Mouse (Mus musculus): Measurements from ENCODE around the gene Gga2. TPM values are rescaled to one million over a fixed set of nuclear protein-coding genes. Genes with fewer than 3 reads are reported as not detected.

The Gga2 gene
- total RNA-seq (2015) (3.9 and 5.2 TPM in 2 replicates), total RNA-seq (2017) (3.4 and 5.1 TPM in 2 replicates)

DNA sequence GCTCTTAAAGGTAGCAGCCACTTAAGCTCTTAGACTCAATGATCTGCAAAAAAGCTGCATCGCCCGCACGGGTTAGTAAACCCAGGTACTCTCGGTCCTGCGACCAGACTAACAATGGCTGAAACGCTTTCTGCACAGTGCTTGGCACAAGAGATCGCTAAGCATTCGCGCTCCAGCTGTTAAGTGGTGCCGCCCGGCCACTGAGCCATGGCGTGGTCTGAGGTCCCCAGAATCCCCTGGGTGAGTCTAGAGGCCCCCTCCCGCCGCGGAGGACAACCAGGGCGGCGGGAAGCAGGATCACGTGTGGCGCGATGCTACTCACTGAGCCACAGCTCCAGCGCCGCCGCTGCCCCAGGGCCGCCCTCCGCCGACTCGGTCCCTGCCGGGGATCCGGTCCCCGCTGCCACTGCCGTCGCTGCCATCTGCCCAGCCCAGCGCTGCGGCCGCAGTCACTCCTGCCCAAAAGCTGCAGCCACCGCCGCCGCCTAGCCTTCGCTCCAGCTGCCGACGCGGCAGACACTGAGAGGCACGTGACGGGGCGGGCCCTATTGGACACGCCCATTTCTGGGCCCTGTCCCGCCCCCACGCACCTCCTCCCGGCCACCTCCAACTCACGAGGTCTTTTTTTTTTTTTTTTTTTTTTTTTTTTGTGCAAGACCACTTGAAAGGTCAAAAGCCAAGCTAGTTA is at the start of gene Gga2:
TSS of gene Gga2 (minus strand) at position 556 of the 688 bp plus-strand sequence.
- peak; percentile 86 for ATAC-seq (ENCODE audit: poor library complexity, severe bottlenecking)

- ATAC-seq (ENCODE audit: poor library complexity, severe bottlenecking) = no peak
Observed at GRCm38 (mm10) chr7:122067517-122068381, 46.7 kb upstream of the Gga2 start.

- peak; percentile 90 for ATAC-seq (ENCODE audit: poor library complexity, severe bottlenecking)
Observed at GRCm38 (mm10) chr7:122066945-122067516, 46.0 kb upstream of the Gga2 start, which contains the start of the genes Ubfd1 and Ears2. Gene Ubfd1, plus strand, starts transcription at chr7:122067175. Gene Ears2, minus strand, starts transcription at chr7:122067263.

GRCm38 (mm10) chr7:122066102-122066944 is 45.3 kb upstream of the Gga2 start:
- ATAC-seq (ENCODE audit: poor library complexity, severe bottlenecking) = no peak

GRCm38 (mm10) chr7:122065656-122066055 is 44.6 kb upstream of the Gga2 start:
- no peak for ATAC-seq (ENCODE audit: poor library complexity, severe bottlenecking)

GRCm38 (mm10) chr7:122056633-122057032 is 35.6 kb upstream of the Gga2 start:
- ATAC-seq (ENCODE audit: poor library complexity, severe bottlenecking) = no peak

DNA sequence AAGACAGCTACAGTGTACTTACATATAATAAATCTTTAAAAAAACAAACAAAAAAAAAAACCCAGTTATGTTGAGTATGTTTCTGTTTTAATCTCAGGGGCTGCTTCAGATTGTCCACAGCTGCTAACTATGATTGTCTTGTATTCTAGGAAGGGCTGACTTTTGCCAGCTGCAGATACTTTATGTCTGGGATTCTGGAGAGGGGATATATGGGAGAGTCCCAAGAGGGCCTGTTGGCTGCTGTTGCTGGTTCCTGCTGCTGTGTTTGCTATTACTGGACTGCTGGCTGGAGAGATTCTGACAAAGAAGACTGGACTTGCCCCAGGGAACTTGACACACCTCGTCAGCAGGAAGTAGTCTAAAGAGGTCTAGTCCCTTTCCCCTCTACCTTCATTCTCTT is 29.8 kb upstream of the Gga2 start:
- no peak for ATAC-seq (ENCODE audit: poor library complexity, severe bottlenecking)

DNA sequence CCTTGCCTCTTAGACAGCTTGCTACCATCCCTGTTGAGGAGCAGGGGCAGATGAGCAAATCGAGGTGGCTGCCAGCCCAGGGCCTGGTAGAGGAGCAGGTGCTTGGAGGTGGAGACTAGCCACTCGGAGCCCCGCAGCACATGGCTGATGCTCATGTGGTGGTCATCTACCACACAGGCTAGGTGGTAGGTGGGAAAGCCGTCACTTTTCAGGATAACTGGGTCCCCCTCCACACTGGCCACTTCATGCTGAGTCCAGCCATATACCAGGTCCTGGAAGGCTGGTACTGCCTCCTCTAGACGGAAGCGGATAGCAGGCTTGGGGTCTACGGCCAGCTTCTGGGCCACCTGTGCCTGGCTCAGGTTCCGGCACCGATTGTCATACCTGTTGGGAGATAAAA is 27.2 kb upstream of the Gga2 start:
- no peak for ATAC-seq (ENCODE audit: poor library complexity, severe bottlenecking)

DNA sequence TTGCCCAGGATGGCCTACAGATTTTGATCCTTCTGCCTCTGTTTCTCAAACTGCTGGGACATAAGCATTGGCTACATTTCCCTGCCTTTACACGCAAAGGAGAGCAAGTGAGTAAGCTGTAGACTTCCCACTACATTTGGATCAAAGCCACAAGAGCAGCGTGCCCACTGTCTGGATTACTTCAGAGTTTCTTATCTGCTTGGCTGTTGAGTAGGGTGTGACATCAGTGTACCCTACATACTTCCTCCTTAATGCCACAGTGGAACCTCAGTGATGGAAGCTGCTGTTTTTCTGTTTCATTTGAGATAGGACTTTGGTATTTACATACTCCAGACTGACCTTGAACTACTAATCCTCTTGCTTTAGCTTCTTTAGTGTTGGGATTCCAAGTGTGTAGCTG is 25.8 kb upstream of the Gga2 start:
- peak; percentile 96 for ATAC-seq (ENCODE audit: poor library complexity, severe bottlenecking)

DNA sequence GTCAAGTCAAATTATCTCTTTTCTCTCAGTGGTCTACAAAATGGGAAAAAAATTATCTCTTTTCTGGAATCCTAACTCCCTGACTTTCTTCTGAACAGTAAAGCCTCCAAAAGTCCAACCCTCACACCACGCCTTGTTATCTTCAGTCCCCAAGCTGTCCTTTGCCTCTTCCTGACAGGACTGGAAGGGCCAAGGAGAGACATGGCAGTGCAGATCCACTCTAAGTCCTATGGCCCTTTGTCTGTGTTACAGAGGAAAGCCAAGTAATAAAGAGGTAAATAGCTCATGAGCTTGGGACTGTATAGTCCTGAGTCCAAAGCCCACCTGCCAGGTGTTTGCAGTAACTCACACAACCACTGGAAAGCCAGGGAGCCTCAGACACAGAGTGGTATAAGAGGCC is 24.7 kb upstream of the Gga2 start:
- no peak for ATAC-seq (ENCODE audit: poor library complexity, severe bottlenecking)

GRCm38 (mm10) chr7:122045181-122045634 is 24.2 kb upstream of the Gga2 start:
- ATAC-seq (ENCODE audit: poor library complexity, severe bottlenecking) = no peak

DNA sequence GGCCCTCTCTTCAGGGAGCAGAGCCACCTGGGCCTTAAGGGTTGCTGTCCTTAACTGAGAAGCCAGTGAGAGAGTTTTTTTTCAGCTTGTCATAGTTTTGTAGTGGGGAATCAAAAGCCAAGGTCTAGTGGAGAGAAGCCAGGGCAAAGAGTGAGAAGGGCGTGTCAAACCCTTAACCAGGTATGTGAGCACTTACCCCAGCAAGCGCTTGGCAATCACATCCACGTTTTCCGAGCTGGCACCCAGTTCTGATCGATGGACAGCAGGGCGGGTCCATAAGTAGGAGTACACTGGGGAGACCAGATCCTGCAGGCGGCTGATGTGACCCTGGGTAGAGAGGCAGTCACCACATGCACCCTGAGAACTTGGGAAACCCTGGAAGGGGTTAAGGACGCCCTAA is 23.1 kb upstream of the Gga2 start:
- no peak for ATAC-seq (ENCODE audit: poor library complexity, severe bottlenecking)

DNA sequence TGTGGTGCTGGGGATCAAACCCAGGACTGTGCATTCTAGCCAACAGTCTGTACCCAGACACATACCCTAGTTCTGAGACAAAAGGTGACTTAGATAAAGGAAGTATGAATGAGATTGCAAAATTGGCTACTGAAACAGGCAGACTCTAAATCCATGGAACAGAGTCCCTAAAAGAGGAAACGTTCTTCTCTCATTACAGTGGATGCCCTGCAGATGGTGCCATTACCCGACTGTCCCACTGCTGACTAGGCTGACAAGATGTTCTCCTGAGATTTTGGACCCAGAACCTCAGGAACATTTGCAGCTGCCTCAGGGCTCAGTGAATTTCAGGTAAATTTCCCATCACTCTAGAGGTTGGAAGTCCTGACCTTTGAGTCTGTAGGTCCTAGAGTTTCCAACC is 13.3 kb upstream of the Gga2 start:
- ATAC-seq (ENCODE audit: poor library complexity, severe bottlenecking) = peak; percentile 95

DNA sequence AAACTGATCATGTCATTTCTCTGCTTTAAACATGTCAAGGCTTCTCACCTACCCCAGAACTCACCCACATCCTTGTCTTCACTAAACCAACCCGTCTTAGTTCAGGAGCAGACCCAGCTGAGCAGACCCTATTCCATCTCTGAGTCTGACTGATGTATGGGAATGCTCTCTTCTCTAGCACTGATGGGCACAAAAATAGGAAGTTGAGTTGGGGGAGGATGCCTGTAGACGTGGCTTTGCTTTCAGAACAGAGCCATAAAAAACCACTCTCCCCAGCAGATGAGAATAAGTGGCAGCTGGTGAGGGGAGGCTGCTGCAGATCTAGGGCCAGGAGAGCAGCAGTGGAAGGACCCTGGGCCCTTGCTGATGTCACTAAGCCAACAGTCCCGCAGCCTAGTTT is 12.3 kb upstream of the Gga2 start:
- peak; percentile 39; the same call in 1 of the 2 replicates for ATAC-seq (ENCODE audit: poor library complexity, severe bottlenecking)

DNA sequence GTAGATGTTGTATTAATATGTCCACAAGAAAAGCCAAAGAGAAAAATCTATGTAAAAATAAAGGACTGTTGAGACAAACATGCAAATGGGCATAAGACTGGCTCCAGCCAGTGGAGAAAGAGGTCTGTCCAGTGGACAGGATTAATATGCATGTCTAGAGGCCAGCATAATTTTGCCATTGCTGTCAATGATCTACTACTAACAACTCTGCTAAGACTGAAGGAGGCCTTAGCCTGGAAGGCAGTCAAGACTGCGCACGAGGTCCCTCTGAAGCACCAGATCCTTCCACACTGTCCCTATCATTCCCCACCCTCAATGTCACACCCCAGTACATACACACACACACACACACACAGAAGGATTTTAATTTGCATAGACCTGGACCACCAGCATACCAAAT is 1.1 kb upstream of the Gga2 start:
- no peak for ATAC-seq (ENCODE audit: poor library complexity, severe bottlenecking)

DNA sequence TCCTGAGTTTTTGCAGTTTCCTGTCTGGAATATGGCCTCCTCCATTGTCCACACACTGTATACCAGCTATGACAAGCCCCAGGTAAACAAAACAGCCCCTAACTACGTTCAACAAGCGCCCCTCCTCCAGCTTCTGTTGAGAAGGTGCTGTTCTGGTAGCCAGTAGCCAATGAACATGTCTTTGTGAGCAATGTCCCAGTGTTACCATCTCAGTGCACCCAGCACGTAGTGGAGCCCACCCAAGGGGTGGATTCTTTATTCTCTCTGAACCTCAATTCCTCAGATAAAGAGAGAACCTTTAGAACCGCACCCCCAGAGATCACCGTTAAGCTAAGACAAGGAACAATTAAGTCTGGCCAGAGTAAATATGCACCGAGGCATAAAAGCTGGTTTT is 752 bp downstream of the Gga2 start:
- peak; percentile 6 for ATAC-seq (ENCODE audit: poor library complexity, severe bottlenecking)

DNA sequence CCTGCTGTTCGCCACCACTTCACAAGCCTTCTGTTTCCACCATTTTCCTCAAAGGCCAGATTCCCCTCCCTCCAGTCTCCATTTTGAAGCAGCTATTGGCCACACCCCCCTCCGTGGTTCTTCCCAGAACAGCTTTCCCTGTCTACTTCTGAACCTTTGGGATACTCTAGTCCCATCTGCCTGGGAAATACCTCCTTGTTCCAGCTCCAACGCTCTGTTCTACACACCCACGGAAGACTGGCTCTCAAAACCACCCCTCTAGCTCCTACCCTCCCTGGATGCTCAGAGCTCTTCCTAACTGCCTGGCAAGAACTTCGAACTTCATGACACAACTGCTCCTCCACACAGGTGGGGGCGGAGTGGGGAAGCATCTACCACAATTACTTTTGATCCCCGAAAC is 2.0 kb downstream of the Gga2 start:
- ATAC-seq (ENCODE audit: poor library complexity, severe bottlenecking) = no peak

DNA sequence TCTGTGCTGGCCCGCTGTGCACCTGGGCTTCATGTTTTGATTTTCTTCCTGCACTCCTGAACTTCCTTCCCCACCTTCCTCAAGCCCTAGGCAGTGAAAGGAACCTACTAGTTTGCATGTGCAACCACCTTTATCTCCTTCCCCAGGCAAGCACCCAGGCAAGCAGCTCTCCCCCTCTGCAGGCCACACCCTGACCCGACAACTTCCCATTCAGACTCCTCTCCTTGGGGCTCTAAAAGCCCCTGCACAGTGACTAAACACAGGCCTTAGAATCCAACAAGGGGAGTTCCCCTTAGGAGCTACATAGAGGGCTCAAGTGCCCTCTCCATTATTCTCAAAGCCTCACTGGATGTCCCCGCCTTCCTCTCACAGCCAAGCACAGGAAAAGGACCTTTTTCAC is 2.8 kb downstream of the Gga2 start:
- ATAC-seq (ENCODE audit: poor library complexity, severe bottlenecking) = peak; percentile 53

GRCm38 (mm10) chr7:122015734-122016133 is 5.3 kb downstream of the Gga2 start:
- ATAC-seq (ENCODE audit: poor library complexity, severe bottlenecking) = no peak

DNA sequence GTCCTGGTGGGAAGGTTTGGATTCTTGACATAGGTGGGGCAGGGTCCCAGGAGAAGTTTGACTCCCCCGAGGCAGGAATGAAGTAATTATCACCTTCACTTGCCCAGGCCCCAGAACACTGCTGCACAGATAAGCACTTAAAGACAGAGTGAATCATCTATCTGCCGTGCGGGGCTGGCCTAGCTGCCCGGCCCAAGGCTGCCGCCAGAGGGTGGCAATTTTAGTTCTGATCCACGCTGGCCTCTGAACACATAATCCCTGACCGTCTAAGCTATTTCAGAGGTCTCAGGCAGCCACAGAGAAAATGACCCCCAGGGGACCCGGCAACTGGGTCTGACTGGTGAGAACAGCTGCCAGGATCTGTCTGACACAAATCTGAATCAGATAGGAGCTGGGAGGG is 5.9 kb downstream of the Gga2 start:
- ATAC-seq (ENCODE audit: poor library complexity, severe bottlenecking) = no peak

DNA sequence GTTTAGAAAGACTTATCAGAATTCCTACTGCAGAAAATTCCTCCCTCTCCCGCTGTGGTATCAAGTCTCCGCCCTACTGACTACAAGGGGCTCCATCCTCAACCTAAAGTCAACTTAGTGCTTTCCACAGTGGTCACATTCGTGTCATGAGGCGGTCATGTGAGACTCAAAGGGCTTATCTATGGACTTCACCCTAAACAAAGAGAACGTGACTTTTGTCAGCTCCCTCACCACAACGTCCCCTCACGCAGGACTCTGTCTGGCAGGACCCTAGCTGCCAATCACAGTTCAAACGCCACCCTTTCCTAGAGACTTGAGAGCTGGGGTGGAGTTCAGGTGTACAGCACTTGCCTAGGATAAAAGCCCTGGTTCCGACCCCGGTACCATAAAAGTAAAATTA is 8.1 kb downstream of the Gga2 start:
- no peak for ATAC-seq (ENCODE audit: poor library complexity, severe bottlenecking)

Measured in megakaryocyte, adult 5-6 weeks (primary cell).